Mouse (Mus musculus): ENCODE data around the gene Pdlim1. TPM values are rescaled to one million over a fixed set of nuclear protein-coding genes. Genes with fewer than 3 reads are reported as not detected.

Pdlim1 gene
- total and polyA plus RNA-seq, 3 experiments = 0.05 TPM; not detected in 2

GRCm38 (mm10) chr19:40246646-40247267 lies 24.9 kb downstream of the Pdlim1 start:
- DNase-seq (ENCODE audit: low spot score) = no peak
- Histone ChIP-seq H3K27me3 (ENCODE audit: insufficient read depth, low read length) (no peaks in the 10 kb centered on the region), H3K4me1 (ENCODE audit: insufficient read depth, low read depth, low read length) (no peaks in the 10 kb centered on the region), H3K36me3 (replicated peaks) (no peaks in the 10 kb centered on the region), H3K9me3 (replicated peaks) (no peaks in the 10 kb centered on the region), H3K4me3 (ENCODE audit: low read depth, low read length) (no peak overlapping the region)
- TF ChIP-seq POLR2AphosphoS5 (IDR thresholded peaks at IDR 0.05; ENCODE audit: insufficient replicate concordance, low read depth, low read length) = no peak
- no peak for TF ChIP-seq CTCF (IDR thresholded peaks at IDR 0.05; ENCODE audit: low read depth, low read length)
- TF ChIP-seq TAL1 (conservative IDR thresholded peaks at IDR 0.05; ENCODE audit: low read depth, low read length) = no peak
- no peak for TF ChIP-seq GATA1 (IDR thresholded peaks at IDR 0.05; ENCODE audit: borderline replicate concordance, low read length)
- TF ChIP-seq GATA2 (IDR thresholded peaks at IDR 0.05; ENCODE audit: borderline replicate concordance, low read depth, low read length) = no peak
- no peak for ATAC-seq (ENCODE audit: extremely low read depth, insufficient number of reproducible peaks, low FRiP score, poor library complexity, severe bottlenecking)

DNA sequence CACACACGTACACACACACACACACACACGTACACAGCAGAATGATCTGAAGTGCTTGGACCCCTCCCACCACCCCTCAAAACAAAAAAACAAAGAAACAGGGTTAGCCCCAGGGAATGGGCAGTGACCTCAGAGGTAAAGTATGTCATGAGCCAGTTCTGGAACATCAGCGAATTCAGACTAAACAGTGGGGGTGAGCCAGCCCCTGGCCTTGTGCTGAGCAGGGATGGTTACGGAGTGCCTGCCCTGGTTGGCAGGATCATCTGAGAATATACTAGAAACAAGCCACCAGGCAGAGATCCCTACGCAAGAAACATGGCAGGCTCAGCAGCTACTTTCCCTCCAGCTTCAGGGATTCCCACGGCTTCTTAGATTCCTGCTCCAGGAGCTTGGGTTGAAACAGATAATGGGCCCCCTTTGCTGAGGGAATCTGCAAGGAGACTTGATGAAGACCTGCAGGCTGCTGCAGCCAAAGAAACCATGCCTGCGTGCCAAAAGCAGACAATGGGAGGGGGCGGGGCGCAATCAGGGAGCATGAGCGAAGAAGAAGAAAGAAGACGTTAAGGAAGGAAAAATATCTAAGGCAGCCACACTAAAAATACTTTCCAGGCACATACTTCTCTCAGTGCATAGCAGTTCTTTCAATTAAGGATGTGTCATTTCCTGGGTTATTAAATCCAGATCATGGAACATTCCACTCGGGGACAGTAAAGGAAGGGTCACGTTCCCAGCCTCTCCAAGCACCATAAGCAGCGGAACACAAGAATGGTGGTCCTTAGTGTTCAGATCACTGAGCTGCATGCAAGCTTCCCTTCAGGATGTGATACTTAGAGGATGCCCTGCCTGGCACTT lies 30.6 kb downstream of the Pdlim1 start:
- DNase-seq (ENCODE audit: low spot score) (no peak), ATAC-seq (ENCODE audit: extremely low read depth, insufficient number of reproducible peaks, low FRiP score, poor library complexity, severe bottlenecking) (no peak)
- no peaks in the 10 kb centered on the region for H3K27me3 ChIP-seq (ENCODE audit: insufficient read depth, low read length)
- H3K9me3 ChIP-seq (replicated peaks) = no peaks in the 10 kb centered on the region
- H3K4me1 ChIP-seq (ENCODE audit: insufficient read depth, low read depth, low read length) = no peaks in the 10 kb centered on the region
- H3K36me3 ChIP-seq (replicated peaks) = no peaks in the 10 kb centered on the region
- TF ChIP-seq GATA2 (IDR thresholded peaks at IDR 0.05; ENCODE audit: borderline replicate concordance, low read depth, low read length) (no peak), GATA1 (IDR thresholded peaks at IDR 0.05; ENCODE audit: borderline replicate concordance, low read length) (no peak), TAL1 (conservative IDR thresholded peaks at IDR 0.05; ENCODE audit: low read depth, low read length) (no peak), POLR2AphosphoS5 (IDR thresholded peaks at IDR 0.05; ENCODE audit: insufficient replicate concordance, low read depth, low read length) (no peak), CTCF (IDR thresholded peaks at IDR 0.05; ENCODE audit: low read depth, low read length) (no peak)
- H3K4me3 ChIP-seq (ENCODE audit: low read depth, low read length) = no peak overlapping the region

- Histone ChIP-seq H3K4me3 (ENCODE audit: low read depth, low read length) (no peak overlapping the region), H3K4me1 (ENCODE audit: insufficient read depth, low read depth, low read length) (no peaks in the 10 kb centered on the region), H3K27me3 (ENCODE audit: insufficient read depth, low read length) (no peaks in the 10 kb centered on the region), H3K9me3 (replicated peaks) (no peaks in the 10 kb centered on the region), H3K36me3 (replicated peaks) (no peaks in the 10 kb centered on the region)
- no peak for DNase-seq (ENCODE audit: low spot score)
- no peak for TF ChIP-seq CTCF (IDR thresholded peaks at IDR 0.05; ENCODE audit: low read depth, low read length)
- TF ChIP-seq GATA2 (IDR thresholded peaks at IDR 0.05; ENCODE audit: borderline replicate concordance, low read depth, low read length) = no peak
- TF ChIP-seq GATA1 (IDR thresholded peaks at IDR 0.05; ENCODE audit: borderline replicate concordance, low read length) = no peak
- TF ChIP-seq TAL1 (conservative IDR thresholded peaks at IDR 0.05; ENCODE audit: low read depth, low read length) = no peak
- TF ChIP-seq POLR2AphosphoS5 (IDR thresholded peaks at IDR 0.05; ENCODE audit: insufficient replicate concordance, low read depth, low read length) = no peak
- ATAC-seq (ENCODE audit: extremely low read depth, insufficient number of reproducible peaks, low FRiP score, poor library complexity, severe bottlenecking) = no peak
Measured at GRCm38 (mm10) chr19:40240360-40240759, 31.3 kb downstream of the Pdlim1 start.

GRCm38 (mm10) chr19:40238175-40238850 lies 33.3 kb downstream of the Pdlim1 start:
- no peaks in the 10 kb centered on the region for H3K36me3 ChIP-seq (replicated peaks)
- H3K9me3 ChIP-seq (replicated peaks) = no peaks in the 10 kb centered on the region
- no peaks in the 10 kb centered on the region for H3K27me3 ChIP-seq (ENCODE audit: insufficient read depth, low read length)
- no peaks in the 10 kb centered on the region for H3K4me1 ChIP-seq (ENCODE audit: insufficient read depth, low read depth, low read length)
- TF ChIP-seq GATA1 (IDR thresholded peaks at IDR 0.05; ENCODE audit: borderline replicate concordance, low read length) (no peak), POLR2AphosphoS5 (IDR thresholded peaks at IDR 0.05; ENCODE audit: insufficient replicate concordance, low read depth, low read length) (no peak), CTCF (IDR thresholded peaks at IDR 0.05; ENCODE audit: low read depth, low read length) (no peak), GATA2 (IDR thresholded peaks at IDR 0.05; ENCODE audit: borderline replicate concordance, low read depth, low read length) (no peak), TAL1 (conservative IDR thresholded peaks at IDR 0.05; ENCODE audit: low read depth, low read length) (no peak)
- DNase-seq (ENCODE audit: low spot score) (no peak), ATAC-seq (ENCODE audit: extremely low read depth, insufficient number of reproducible peaks, low FRiP score, poor library complexity, severe bottlenecking) (no peak)
- no peak overlapping the region for H3K4me3 ChIP-seq (ENCODE audit: low read depth, low read length)

- no peak for ATAC-seq (ENCODE audit: extremely low read depth, insufficient number of reproducible peaks, low FRiP score, poor library complexity, severe bottlenecking)
- no peak for DNase-seq (ENCODE audit: low spot score)
- Histone ChIP-seq H3K4me3 (ENCODE audit: low read depth, low read length) (no peak overlapping the region), H3K4me1 (ENCODE audit: insufficient read depth, low read depth, low read length) (no peaks in the 10 kb centered on the region), H3K9me3 (replicated peaks) (no peaks in the 10 kb centered on the region), H3K27me3 (ENCODE audit: insufficient read depth, low read length) (no peaks in the 10 kb centered on the region), H3K36me3 (replicated peaks) (no peaks in the 10 kb centered on the region)
- TF ChIP-seq POLR2AphosphoS5 (IDR thresholded peaks at IDR 0.05; ENCODE audit: insufficient replicate concordance, low read depth, low read length) = no peak
- TF ChIP-seq GATA2 (IDR thresholded peaks at IDR 0.05; ENCODE audit: borderline replicate concordance, low read depth, low read length) = no peak
- TF ChIP-seq GATA1 (IDR thresholded peaks at IDR 0.05; ENCODE audit: borderline replicate concordance, low read length) = no peak
- TF ChIP-seq CTCF (IDR thresholded peaks at IDR 0.05; ENCODE audit: low read depth, low read length) = no peak
- TF ChIP-seq TAL1 (conservative IDR thresholded peaks at IDR 0.05; ENCODE audit: low read depth, low read length) = no peak
Measured at GRCm38 (mm10) chr19:40232560-40232959, 39.1 kb downstream of the Pdlim1 start.

Data from G1E (cell line).